Mouse (Mus musculus): ENCODE results near the gene Sinhcaf. TPM values are rescaled to one million over a fixed set of nuclear protein-coding genes. Genes with fewer than 3 reads are reported as not detected.
"Not testable (repeated sequence)": the region's sequence is repeated elsewhere in the genome, so short reads cannot be mapped to it uniquely, and the experiment has no call there.

The Sinhcaf gene
- total RNA-seq (2014; fragmentation: Nextera tagmentation) (79.4 and 86.5 TPM in 2 replicates), total RNA-seq (2017) (76.6 and 84.2 TPM in 2 replicates), polyA plus RNA-seq (2012) (45.6 and 84.5 TPM in 2 replicates)

DNA sequence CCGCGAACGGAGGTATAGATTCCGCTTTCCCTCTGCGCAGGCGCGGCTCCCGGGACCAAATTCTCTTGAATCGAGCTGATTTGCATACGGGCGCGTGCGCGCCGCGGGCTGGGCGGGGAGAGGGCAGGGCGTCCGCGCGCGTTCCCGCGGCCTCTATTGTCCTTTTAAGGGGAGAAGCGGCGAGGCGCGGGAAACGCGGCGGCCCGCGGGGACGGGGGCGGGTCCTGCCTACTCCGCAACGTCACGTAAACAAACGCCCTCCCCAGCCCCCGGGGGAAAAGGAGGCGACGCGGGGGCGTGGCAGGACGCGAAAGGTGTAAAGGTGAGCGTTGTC, at the start of gene Sinhcaf:
Gene Sinhcaf (minus strand): TSS at position 59 of the 334 bp plus-strand sequence.
- Histone ChIP-seq H3K4me1 (ENCODE audit: insufficient read depth, low read depth, low read length) (peaks cover 33% of the 10 kb centered on the region), H3K27me3 (ENCODE audit: insufficient read depth, low read length) (no peaks in the 10 kb centered on the region), H3K4me3 (ENCODE audit: low read depth, low read length) (peak within 1 kb of the TSS; percentile 95), H3K36me3 (replicated peaks) (peaks cover 17% of the 10 kb centered on the region), H3K9me3 (replicated peaks) (no peaks in the 10 kb centered on the region)
- ATAC-seq (ENCODE audit: extremely low read depth, insufficient number of reproducible peaks, low FRiP score, poor library complexity, severe bottlenecking) (peak; percentile 79), DNase-seq (ENCODE audit: low spot score) (peak; percentile 95)
- no peak for TF ChIP-seq GATA2 (IDR thresholded peaks at IDR 0.05; ENCODE audit: borderline replicate concordance, low read depth, low read length)
- no peak for TF ChIP-seq GATA1 (IDR thresholded peaks at IDR 0.05; ENCODE audit: borderline replicate concordance, low read length)
- no peak for TF ChIP-seq CTCF (IDR thresholded peaks at IDR 0.05; ENCODE audit: low read depth, low read length)
- TF ChIP-seq TAL1 (conservative IDR thresholded peaks at IDR 0.05; ENCODE audit: low read depth, low read length): no peak
- no peak for TF ChIP-seq POLR2AphosphoS5 (IDR thresholded peaks at IDR 0.05; ENCODE audit: insufficient replicate concordance, low read depth, low read length)

DNA sequence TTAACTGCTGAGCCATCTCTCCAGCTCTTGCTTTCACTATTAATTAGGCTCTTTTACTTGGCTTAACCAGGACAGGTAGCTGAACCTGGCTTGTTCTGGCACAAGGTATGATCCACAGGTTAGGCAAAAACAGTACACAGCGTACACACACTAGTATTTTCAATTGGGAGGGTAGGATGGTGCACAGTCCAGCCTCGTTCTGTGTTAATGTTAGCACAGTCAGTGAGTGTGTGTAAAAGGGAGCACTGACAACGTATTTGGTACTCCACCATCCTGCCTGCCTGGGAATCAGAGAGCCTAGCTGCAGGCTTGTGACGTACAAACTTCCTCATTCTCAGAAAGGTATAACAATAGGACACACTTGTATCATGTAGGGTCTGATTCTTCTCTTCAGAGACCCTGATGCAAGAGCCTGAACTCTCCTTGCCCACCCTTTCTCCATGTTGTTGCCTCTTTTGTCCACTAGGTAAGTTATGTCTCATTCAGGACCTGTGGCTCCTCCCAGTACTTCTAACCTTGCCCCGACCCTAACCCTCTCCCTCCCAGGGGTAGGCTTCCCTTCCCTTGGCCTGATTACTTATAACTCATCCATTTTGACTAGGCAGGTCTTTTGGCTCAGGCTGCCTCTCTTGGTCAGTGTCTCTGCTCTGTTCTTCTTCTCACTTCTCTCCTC, 48.2 kb upstream of the Sinhcaf start:
- DNase-seq (ENCODE audit: low spot score) (no peak), ATAC-seq (ENCODE audit: extremely low read depth, insufficient number of reproducible peaks, low FRiP score, poor library complexity, severe bottlenecking) (no peak)
- no peak for TF ChIP-seq TAL1 (conservative IDR thresholded peaks at IDR 0.05; ENCODE audit: low read depth, low read length)
- TF ChIP-seq GATA2 (IDR thresholded peaks at IDR 0.05; ENCODE audit: borderline replicate concordance, low read depth, low read length): no peak
- no peak for TF ChIP-seq POLR2AphosphoS5 (IDR thresholded peaks at IDR 0.05; ENCODE audit: insufficient replicate concordance, low read depth, low read length)
- TF ChIP-seq CTCF (IDR thresholded peaks at IDR 0.05; ENCODE audit: low read depth, low read length): no peak
- TF ChIP-seq GATA1 (IDR thresholded peaks at IDR 0.05; ENCODE audit: borderline replicate concordance, low read length): no peak
- Histone ChIP-seq H3K9me3 (replicated peaks) (no peaks in the 10 kb centered on the region), H3K4me1 (ENCODE audit: insufficient read depth, low read depth, low read length) (peaks cover 3% of the 10 kb centered on the region), H3K4me3 (ENCODE audit: low read depth, low read length) (no peak overlapping the region), H3K36me3 (replicated peaks) (no peaks in the 10 kb centered on the region), H3K27me3 (ENCODE audit: insufficient read depth, low read length) (peaks cover 14% of the 10 kb centered on the region)

DNA sequence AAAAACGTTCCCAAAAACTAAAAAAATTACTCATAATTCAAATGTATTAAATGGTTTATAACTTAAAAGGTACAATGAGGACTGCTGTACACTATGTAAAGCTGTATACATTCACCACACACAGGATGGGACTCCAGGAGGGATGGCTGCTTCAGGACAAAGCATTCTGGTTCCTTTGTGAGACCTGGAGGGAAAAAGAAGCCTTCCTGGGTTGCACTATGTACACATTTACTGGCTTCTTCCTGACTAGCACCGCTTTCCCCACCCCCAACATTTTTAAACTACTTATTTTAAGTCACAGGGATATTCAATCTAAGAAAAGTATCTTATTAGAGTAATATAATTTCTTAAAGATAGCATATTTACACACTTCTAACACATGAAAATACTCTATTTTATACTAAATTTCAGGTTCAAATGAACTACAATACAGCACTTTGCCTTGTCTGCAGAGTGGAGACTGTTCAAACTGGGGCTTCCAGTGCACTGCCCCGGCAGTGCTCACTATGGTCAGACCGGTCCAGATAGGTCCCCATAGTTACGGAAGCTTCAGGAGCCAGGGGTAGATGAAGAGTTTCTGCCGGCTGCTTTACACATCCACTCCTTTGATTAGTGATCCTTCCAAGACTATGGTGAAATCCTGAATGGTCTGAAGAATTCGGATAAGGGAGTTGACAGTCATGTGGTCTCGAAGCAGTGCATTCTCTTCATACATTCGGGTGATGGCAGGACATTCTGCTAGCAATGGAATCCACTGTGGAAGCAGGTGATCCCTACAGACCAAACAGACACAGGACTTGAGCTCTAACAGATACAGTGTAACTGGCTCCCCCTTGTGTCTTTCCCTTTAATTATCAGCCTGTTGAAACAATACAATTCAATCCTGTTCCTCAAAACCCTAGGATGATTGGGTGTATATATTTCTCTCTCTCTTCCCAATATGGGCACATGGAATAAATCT, 47.1 kb upstream of the Sinhcaf start:
- ATAC-seq (ENCODE audit: extremely low read depth, insufficient number of reproducible peaks, low FRiP score, poor library complexity, severe bottlenecking): no peak
- TF ChIP-seq GATA2 (IDR thresholded peaks at IDR 0.05; ENCODE audit: borderline replicate concordance, low read depth, low read length) (no peak), CTCF (IDR thresholded peaks at IDR 0.05; ENCODE audit: low read depth, low read length) (no peak), POLR2AphosphoS5 (IDR thresholded peaks at IDR 0.05; ENCODE audit: insufficient replicate concordance, low read depth, low read length) (no peak), TAL1 (conservative IDR thresholded peaks at IDR 0.05; ENCODE audit: low read depth, low read length) (no peak), GATA1 (IDR thresholded peaks at IDR 0.05; ENCODE audit: borderline replicate concordance, low read length) (no peak)
- no peak for DNase-seq (ENCODE audit: low spot score)
- Histone ChIP-seq H3K4me3 (ENCODE audit: low read depth, low read length) (no peak overlapping the region), H3K27me3 (ENCODE audit: insufficient read depth, low read length) (peaks cover 14% of the 10 kb centered on the region), H3K36me3 (replicated peaks) (no peaks in the 10 kb centered on the region), H3K9me3 (replicated peaks) (no peaks in the 10 kb centered on the region), H3K4me1 (ENCODE audit: insufficient read depth, low read depth, low read length) (peaks cover 3% of the 10 kb centered on the region)

GRCm38 (mm10) chr6:148992373-148993116, 46.3 kb upstream of the Sinhcaf start:
- DNase-seq (ENCODE audit: low spot score): no peak
- peaks cover 14% of the 10 kb centered on the region for H3K27me3 ChIP-seq (ENCODE audit: insufficient read depth, low read length)

GRCm38 (mm10) chr6:148991660-148992372, 45.5 kb upstream of the Sinhcaf start:
- DNase-seq (ENCODE audit: low spot score) (no peak), ATAC-seq (ENCODE audit: extremely low read depth, insufficient number of reproducible peaks, low FRiP score, poor library complexity, severe bottlenecking) (no peak)
- TF ChIP-seq TAL1 (conservative IDR thresholded peaks at IDR 0.05; ENCODE audit: low read depth, low read length) (no peak), GATA1 (IDR thresholded peaks at IDR 0.05; ENCODE audit: borderline replicate concordance, low read length) (no peak)
- H3K9me3 ChIP-seq (replicated peaks): no peaks in the 10 kb centered on the region
- H3K36me3 ChIP-seq (replicated peaks): no peaks in the 10 kb centered on the region
- H3K4me1 ChIP-seq (ENCODE audit: insufficient read depth, low read depth, low read length): peaks cover 3% of the 10 kb centered on the region
- H3K27me3 ChIP-seq (ENCODE audit: insufficient read depth, low read length): peaks cover 14% of the 10 kb centered on the region
- no peak overlapping the region for H3K4me3 ChIP-seq (ENCODE audit: low read depth, low read length)

More at GRCm38 (mm10) chr6:148992373-148993116, 46.3 kb upstream of the Sinhcaf start:
- no peaks in the 10 kb centered on the region for H3K36me3 ChIP-seq (replicated peaks)
- peaks cover 3% of the 10 kb centered on the region for H3K4me1 ChIP-seq (ENCODE audit: insufficient read depth, low read depth, low read length)
- H3K4me3 ChIP-seq (ENCODE audit: low read depth, low read length): no peak overlapping the region
- no peak for TF ChIP-seq GATA2 (IDR thresholded peaks at IDR 0.05; ENCODE audit: borderline replicate concordance, low read depth, low read length)
- no peaks in the 10 kb centered on the region for H3K9me3 ChIP-seq (replicated peaks)
- no peak for ATAC-seq (ENCODE audit: extremely low read depth, insufficient number of reproducible peaks, low FRiP score, poor library complexity, severe bottlenecking)

- peaks cover 16% of the 10 kb centered on the region for H3K27me3 ChIP-seq (ENCODE audit: insufficient read depth, low read length)
- DNase-seq (ENCODE audit: low spot score); H3K9me3 ChIP-seq (replicated peaks); H3K4me1 ChIP-seq (ENCODE audit: insufficient read depth, low read depth, low read length); H3K4me3 ChIP-seq (ENCODE audit: low read depth, low read length); H3K36me3 ChIP-seq (replicated peaks); ATAC-seq (ENCODE audit: extremely low read depth, insufficient number of reproducible peaks, low FRiP score, poor library complexity, severe bottlenecking): not testable (repeated sequence)
These were observed 43.7 kb upstream of the Sinhcaf start for GRCm38 (mm10) chr6:148989792-148990491.
